Mouse (Mus musculus) small intestine, adult 2 months (tissue): Measurements from ENCODE around the gene Gm7694.

Source experiments
- CTCF ChIP-seq: fragments of 200-500 bp; IDR thresholded peaks from 2 replicates; pipeline ENCODE4 v1.5.1; 2012; ENCODE audit warnings: low read depth, mild to moderate bottlenecking, control low read depth, inconsistent platforms, low read length, moderate library complexity, mixed read lengths; ENCODE audit not compliant: insufficient replicate concordance, insufficient read length; ENCODE audit errors: extremely low read depth
- POLR2A ChIP-seq: fragments of 200-500 bp; IDR thresholded peaks from 2 replicates; pipeline ENCODE4 v1.6.1; 2012; ENCODE audit warnings: low read depth, mild to moderate bottlenecking, control low read depth, inconsistent platforms, low read length, moderate library complexity

DNA sequence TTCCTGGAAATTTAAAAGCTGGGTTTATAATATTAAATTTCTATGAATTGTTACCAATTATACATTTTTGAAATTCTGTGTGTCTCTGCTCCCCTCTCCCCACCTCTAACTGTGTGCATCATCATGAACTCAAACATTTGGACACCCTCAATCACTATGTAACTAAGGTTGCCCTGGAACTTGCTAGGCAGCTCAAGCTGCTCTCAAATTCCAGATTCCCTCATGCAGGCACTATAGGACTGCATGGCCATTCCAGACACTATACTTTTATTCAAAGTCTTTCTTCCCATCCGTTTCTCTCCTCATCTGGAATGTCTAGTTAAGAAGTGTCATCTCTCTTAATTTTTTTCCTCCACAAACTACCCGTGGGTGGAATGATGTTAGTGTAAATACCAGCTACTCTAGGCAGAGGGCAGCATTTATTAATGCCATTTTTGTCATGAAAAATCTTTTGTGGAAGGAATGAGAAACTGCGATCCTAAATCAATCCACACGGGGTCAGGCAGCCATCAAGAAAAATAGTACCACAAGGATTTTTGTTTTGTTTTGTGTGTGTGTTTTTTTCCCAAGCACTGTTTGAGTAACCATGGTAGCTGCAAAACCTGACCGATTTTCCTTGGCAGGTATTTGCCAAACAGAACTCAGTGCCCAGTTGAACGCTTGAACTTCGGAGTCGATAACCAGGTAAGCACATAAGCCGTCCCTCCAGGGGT, 13.7 kb downstream of the Gm7694 start:
- TF ChIP-seq CTCF (0 out of 2 replicates have a peak, but pooled peaks have one; percentile 10), POLR2A (no peak)
